Mouse (Mus musculus) CD8-positive naive resting alpha-beta T cell, adult 2 months (primary cell): ENCODE data around the gene Zbbx.

Experiments
- DNase-seq, 2 experiments: peaks; one replicate each; pipeline ENCODE4 v3.0.0; 2022; ENCODE audit warnings: low read depth in 2 of 2, low spot score in 2 of 2

Gene Zbbx

DNA sequence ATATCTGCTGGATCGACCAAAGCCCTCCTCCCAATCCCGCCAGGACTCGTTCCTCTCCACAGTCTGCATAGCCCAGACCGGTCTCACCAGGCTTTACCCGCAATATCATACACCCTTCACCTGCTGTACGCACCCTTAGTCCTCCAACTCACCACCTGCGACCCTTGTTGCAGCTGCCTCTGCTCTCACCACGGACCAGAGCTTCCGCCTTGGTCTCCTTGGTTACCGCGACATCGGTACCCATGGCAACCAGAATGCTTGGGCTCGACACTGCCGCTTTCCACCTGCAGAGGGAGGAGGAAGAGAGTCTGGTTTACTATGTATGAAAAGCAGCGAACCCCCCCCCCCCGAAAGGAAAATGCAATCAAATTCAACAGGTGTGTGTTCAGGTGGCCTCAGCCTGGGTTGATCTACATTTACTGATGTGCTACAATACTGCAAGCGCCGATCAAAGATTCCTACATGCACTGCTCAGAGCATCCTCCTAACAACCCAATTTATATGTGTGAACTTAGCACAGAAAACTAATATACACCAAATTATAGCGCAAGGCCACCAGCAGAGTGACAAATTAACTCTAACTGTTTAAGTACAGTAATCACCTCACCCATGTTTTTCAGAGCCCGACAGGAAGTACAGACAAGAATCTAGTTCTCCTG, at the start of gene Zbbx:
Gene Zbbx, minus strand, starts transcription at position 197 of the 659 bp plus-strand sequence.
- DNase-seq, result no peak

DNA sequence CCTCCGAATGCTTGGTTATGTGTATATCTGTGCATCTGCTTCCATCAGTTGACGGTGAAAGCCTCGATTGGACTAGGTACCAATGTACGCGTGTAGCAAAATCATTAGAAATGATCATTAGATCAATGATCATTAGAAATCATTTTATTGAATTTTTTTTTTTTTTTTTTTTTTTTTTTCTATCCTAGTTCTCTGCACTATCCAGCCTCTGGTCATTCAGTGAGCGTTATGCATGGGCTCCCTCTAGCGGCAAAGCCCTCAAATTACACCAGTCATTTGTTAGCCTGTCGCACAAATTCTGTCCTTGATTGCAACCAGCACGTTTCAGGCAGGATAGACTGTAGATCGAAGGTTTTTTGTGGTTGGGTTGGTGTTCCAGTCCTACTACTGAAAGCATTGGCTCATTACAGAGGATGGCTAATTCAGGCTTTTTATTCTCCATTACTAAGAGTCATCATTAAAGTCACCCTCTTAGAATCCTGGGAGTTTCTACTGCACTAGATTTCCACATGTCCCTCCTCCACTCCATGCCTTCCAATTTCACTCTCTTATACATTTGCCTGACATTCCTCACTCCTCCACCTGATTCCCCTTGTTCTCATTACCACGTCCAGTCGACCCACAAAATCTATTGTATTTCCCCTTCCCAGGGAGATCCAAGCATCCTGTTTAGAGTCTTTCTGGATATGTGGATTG, 38.1 kb upstream of the Zbbx start:
- DNase-seq, result peak; percentile 14 to 44

DNA sequence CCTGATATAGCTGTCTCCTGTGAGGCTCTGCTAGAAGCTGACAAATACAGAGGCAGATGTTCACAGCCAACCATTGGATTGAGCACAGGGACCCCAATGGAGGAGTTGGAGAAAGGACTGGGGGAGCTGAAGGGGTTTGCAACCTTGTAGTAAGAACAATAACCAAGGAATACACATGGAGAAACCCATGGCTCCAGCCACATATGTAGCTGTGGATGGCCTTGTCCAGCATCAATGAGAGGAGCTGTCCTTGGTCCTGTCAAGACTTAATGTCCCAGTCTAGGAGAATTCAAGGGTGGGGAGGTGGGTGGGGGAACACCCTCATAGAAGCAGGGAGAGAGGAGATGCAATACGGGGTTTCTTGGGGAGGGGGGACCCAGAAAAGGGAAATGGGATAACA, 17.8 kb upstream of the Zbbx start:
- no peak for DNase-seq

DNA sequence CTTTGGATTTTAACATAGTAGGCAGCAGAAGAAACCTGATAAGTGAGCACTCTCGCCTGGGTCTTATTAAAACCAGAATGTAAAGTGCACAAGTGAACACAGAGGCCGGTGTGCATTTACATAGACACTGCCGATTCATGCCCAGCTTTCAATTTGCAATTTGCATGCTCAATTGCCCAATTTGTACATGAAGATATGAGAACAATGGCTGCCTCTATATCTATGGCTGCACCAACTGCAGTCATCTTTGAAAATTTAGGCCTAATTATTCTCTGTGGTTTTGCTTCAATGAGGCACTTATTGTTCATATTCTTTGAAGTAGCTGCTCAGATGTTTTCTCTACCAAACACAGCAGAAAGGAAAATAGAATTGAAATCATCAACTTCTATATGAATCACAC, 23.0 kb downstream of the Zbbx start:
- DNase-seq, result no peak

GRCm38 (mm10) chr3:75104867-75105266, 60.0 kb downstream of the Zbbx start:
- DNase-seq, result no peak

- no peak for DNase-seq
Observed at GRCm38 (mm10) chr3:75085762-75086161, 79.1 kb downstream of the Zbbx start.

DNA sequence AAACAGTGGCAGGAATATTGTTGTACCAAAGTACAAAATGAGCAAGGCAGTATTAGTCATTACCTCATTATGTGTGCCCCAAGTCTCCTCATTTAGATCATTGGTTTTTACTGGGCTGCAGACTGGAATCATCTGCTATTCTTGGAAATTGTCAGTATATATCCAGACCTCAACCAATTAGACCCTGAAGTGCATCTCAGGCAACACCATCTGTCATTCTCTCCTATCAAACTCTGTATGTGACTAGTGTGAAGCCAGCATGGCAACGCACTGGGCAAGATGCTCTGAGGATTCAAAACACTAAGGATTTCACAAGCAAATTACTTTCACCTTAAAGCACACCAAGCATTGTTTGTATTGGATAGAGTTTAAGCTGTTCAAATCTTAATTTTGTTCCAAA, 85.9 kb downstream of the Zbbx start:
- no peak for DNase-seq

- DNase-seq, result no peak
Observed at GRCm38 (mm10) chr3:75009701-75010100, 155.1 kb downstream of the Zbbx start.
